ENCODE assay signal across 25 mouse cellular contexts in genomic region chr17:43551122-43551630, GRCm38 (mm10). TPM values are rescaled to one million over a fixed set of nuclear protein-coding genes. Genes with fewer than 3 reads are reported as not detected.
DNase-seq lines count a peak whose midpoint lies in the region; ATAC-seq and TF ChIP-seq lines count a peak whose summit lies in the region.
"Had no signal": no experiment of that assay in that cellular context is flagged by ENCODE, and none has a peak within 500 bp of the region (broad histone marks: within the 10 kb centered on the region; RNA-seq: fewer than 3 reads in every experiment).

No protein-coding gene starts in this region.

- no peaks in the 10 kb centered on the region for H3K4me1 ChIP-seq in lung, embryonic 14.5 days (ENCODE audit: insufficient read depth)
- H3K4me1 ChIP-seq in embryonic facial prominence, embryonic 10.5 days = peaks cover 13% of the 10 kb centered on the region
- no peaks in the 10 kb centered on the region for H3K4me1 ChIP-seq in neural tube, embryonic 11.5 days (ENCODE audit: control insufficient read depth, insufficient read depth, low read length)
- H3K4me1 ChIP-seq: embryonic facial prominence, embryonic 15.5 days had no signal

- ATAC-seq in lung, embryonic 14.5 days (ENCODE audit: insufficient read depth) = no peak
- no peak for ATAC-seq in neural tube, embryonic 11.5 days (ENCODE audit: insufficient read depth, low FRiP score, low TSS enrichment)

- H3K9ac ChIP-seq in lung, embryonic 14.5 days = no peak overlapping the region
- H3K9ac ChIP-seq in neural tube, embryonic 11.5 days (ENCODE audit: low read length) = no peak overlapping the region
- H3K9ac ChIP-seq: embryonic facial prominence, embryonic 15.5 days; forebrain, embryonic 12.5 days had no signal

- DNase-seq in lung, embryonic 14.5 days = peak; percentile 22
- no peak for DNase-seq in lung, postnatal 4 days
- peak; percentile 20 for DNase-seq in brain, embryonic 14.5 days (ENCODE audit: low read depth)
- peak; percentile 30 for DNase-seq in embryonic facial prominence, embryonic 10.5 days (ENCODE audit: low spot score)
- peak; percentile 20 for DNase-seq in neural tube, embryonic 11.5 days (ENCODE audit: low spot score)
- no peak for DNase-seq in frontal cortex, postnatal 36 days (ENCODE audit: low spot score in 2 of 2)
- no peak for DNase-seq in layer of hippocampus, adult 9-10 months (ENCODE audit: low spot score)
- DNase-seq: cerebellum, adult 2 months; cerebellum, postnatal 36 days; gastrocnemius, postnatal 10 days; heart, adult 11 months; heart, postnatal 36 days; kidney, adult 2 months; kidney, postnatal 14 days; left cerebral cortex, postnatal 4 days; lung, adult 18-20 months; retina, postnatal 1 day; thymus, postnatal 4 days had no signal

- TF ChIP-seq POLR2A in brain, embryonic 14.5 days (IDR thresholded peaks at IDR 0.05; ENCODE audit: borderline replicate concordance, extremely low read depth, insufficient read depth, insufficient read length, poor library complexity, severe bottlenecking) = no peak

- WGBS in lung, embryonic 14.5 days = 17% methylated on average over 3 of the region's 3 CpGs
- WGBS in embryonic facial prominence, embryonic 10.5 days = 36% methylated on average over 3 of the region's 3 CpGs
- 43% methylated on average over 3 of the region's 3 CpGs for WGBS in neural tube, embryonic 11.5 days

- H3K4me2 ChIP-seq in lung, embryonic 14.5 days = no peak overlapping the region
- H3K4me2 ChIP-seq in neural tube, embryonic 11.5 days (ENCODE audit: low read depth) = no peak overlapping the region
- H3K4me2 ChIP-seq: embryonic facial prominence, embryonic 15.5 days; forebrain, embryonic 12.5 days; liver, embryonic 11.5 days had no signal

- no peak overlapping the region for H3K27ac ChIP-seq in lung, embryonic 14.5 days (ENCODE audit: low read depth)
- 0 out of 2 replicates have a peak overlapping the region, but pooled peaks have one; percentile 19 for H3K27ac ChIP-seq in embryonic facial prominence, embryonic 10.5 days (replicated peaks)
- H3K27ac ChIP-seq in neural tube, embryonic 11.5 days (ENCODE audit: low read depth, low read length) = no peak overlapping the region
- H3K27ac ChIP-seq: embryonic facial prominence, embryonic 15.5 days; forebrain, embryonic 12.5 days had no signal

- H3K4me3 ChIP-seq in lung, embryonic 14.5 days (ENCODE audit: low read depth, low read length) = no peak overlapping the region
- no peak overlapping the region for H3K4me3 ChIP-seq in embryonic facial prominence, embryonic 10.5 days
- no peak overlapping the region for H3K4me3 ChIP-seq in neural tube, embryonic 11.5 days (ENCODE audit: low read depth, low read length)
- H3K4me3 ChIP-seq: embryonic facial prominence, embryonic 15.5 days; forebrain, embryonic 12.5 days; myocyte had no signal

- no peak for TF ChIP-seq CTCF in lung, embryonic 14.5 days (IDR thresholded peaks at IDR 0.05; ENCODE audit: low read depth)
- TF ChIP-seq CTCF in brain, embryonic 14.5 days (IDR thresholded peaks at IDR 0.05; ENCODE audit: borderline replicate concordance, extremely low read depth, insufficient read depth, insufficient read length) = no peak

- H3K9me3 ChIP-seq in lung, embryonic 14.5 days (ENCODE audit: low read depth, low read length) = no peaks in the 10 kb centered on the region
- no peaks in the 10 kb centered on the region for H3K9me3 ChIP-seq in embryonic facial prominence, embryonic 10.5 days
- H3K9me3 ChIP-seq in neural tube, embryonic 11.5 days (ENCODE audit: control insufficient read depth, low read length) = no peaks in the 10 kb centered on the region
- H3K9me3 ChIP-seq: embryonic facial prominence, embryonic 15.5 days; forebrain, embryonic 12.5 days had no signal

- H3K36me3 ChIP-seq in lung, embryonic 14.5 days (ENCODE audit: insufficient read depth) = no peaks in the 10 kb centered on the region
- H3K36me3 ChIP-seq in embryonic facial prominence, embryonic 10.5 days (replicated peaks) = no peaks in the 10 kb centered on the region
- no peaks in the 10 kb centered on the region for H3K36me3 ChIP-seq in neural tube, embryonic 11.5 days (ENCODE audit: control insufficient read depth, insufficient read depth, low read length)
- H3K36me3 ChIP-seq: embryonic facial prominence, embryonic 15.5 days; forebrain, embryonic 12.5 days had no signal

- H3K27me3 ChIP-seq in lung, embryonic 14.5 days (ENCODE audit: insufficient read depth, low read length) = no peaks in the 10 kb centered on the region
- H3K27me3 ChIP-seq in embryonic facial prominence, embryonic 10.5 days (replicated peaks; ENCODE audit: low read depth, poor library complexity, severe bottlenecking) = no peaks in the 10 kb centered on the region
- H3K27me3 ChIP-seq in neural tube, embryonic 11.5 days (ENCODE audit: control insufficient read depth, insufficient read depth, low read length) = no peaks in the 10 kb centered on the region
- H3K27me3 ChIP-seq: embryonic facial prominence, embryonic 15.5 days; forebrain, embryonic 12.5 days had no signal

RNA-seq across cellular contexts. Expression of gene Ankrd66, which starts 7.7 kb away (rescaled TPM):
- 0.28 and 0.38 TPM in 2 replicates for polyA plus RNA-seq in lung, embryonic 14.5 days (2014; fragmentation: Nextera tagmentation; extraction: Ambion mirVana)
- 0.53 and 0.82 TPM in 2 replicates for polyA plus RNA-seq in brain, embryonic 14.5 days (2012; rRNA removed)
- 0.19 and 0.30 TPM in 2 replicates for polyA plus RNA-seq in embryonic facial prominence, embryonic 10.5 days (2016; fragmentation: Nextera tagmentation; extraction: Ambion mirVana)
- polyA plus RNA-seq in neural tube, embryonic 11.5 days (2014; fragmentation: Nextera tagmentation; extraction: Ambion mirVana) = 0.19 and 0.24 TPM in 2 replicates
- polyA plus RNA-seq: forebrain, embryonic 12.5 days; kidney, adult 2 months; liver, embryonic 11.5 days; small intestine, adult 2 months had no signal

RNA-seq across cellular contexts. Expression of gene Pla2g7, which starts 16.7 kb away (rescaled TPM):
- 13.9 and 14.9 TPM in 2 replicates for polyA plus RNA-seq in lung, embryonic 14.5 days (2014; fragmentation: Nextera tagmentation; extraction: Ambion mirVana)
- polyA plus RNA-seq in brain, embryonic 14.5 days (2012; rRNA removed) = 6.4 and 16.5 TPM in 2 replicates
- 5.0 and 5.1 TPM in 2 replicates for polyA plus RNA-seq in embryonic facial prominence, embryonic 10.5 days (2016; fragmentation: Nextera tagmentation; extraction: Ambion mirVana)
- 6.6 and 7.9 TPM in 2 replicates for polyA plus RNA-seq in neural tube, embryonic 11.5 days (2014; fragmentation: Nextera tagmentation; extraction: Ambion mirVana)

RNA-seq across cellular contexts. Expression of gene Mep1a, which starts 48.6 kb away (rescaled TPM):
- not detected in 2 replicates for polyA plus RNA-seq in lung, embryonic 14.5 days (2014; fragmentation: Nextera tagmentation; extraction: Ambion mirVana)
- 0.06 and 0.07 TPM in 2 replicates for polyA plus RNA-seq in brain, embryonic 14.5 days (2012; rRNA removed)
- polyA plus RNA-seq in embryonic facial prominence, embryonic 10.5 days (2016; fragmentation: Nextera tagmentation; extraction: Ambion mirVana) = not detected in 2 replicates
- not detected in 2 replicates for polyA plus RNA-seq in neural tube, embryonic 11.5 days (2014; fragmentation: Nextera tagmentation; extraction: Ambion mirVana)
- polyA plus RNA-seq: C2C12; cerebellum, adult 2 months; forebrain, embryonic 12.5 days; heart, embryonic 14.5 days; liver, embryonic 11.5 days; myocyte had no signal

Comparison
In these comparisons a context has a peak if more than half of its experiments do, and no peak if none do; other contexts are left out.
1. DNase-seq: peak in lung, embryonic 14.5 days (single experiment), brain, embryonic 14.5 days (single experiment), embryonic facial prominence, embryonic 10.5 days (single experiment) and neural tube, embryonic 11.5 days (single experiment); none in lung, postnatal 4 days (0 of 2), frontal cortex, postnatal 36 days (0 of 2) and layer of hippocampus, adult 9-10 months (single experiment).